19 mouse cellular contexts compared by ENCODE assay signal in genomic region chr5:74296096-74296495, GRCm38 (mm10).
DNase-seq lines count a peak whose midpoint lies in the region; ATAC-seq and TF ChIP-seq lines count a peak whose summit lies in the region.
"Had no signal": no experiment of that assay in that cellular context is flagged by ENCODE, and none has a peak within 500 bp of the region (broad histone marks: within the 10 kb centered on the region; RNA-seq: fewer than 3 reads in every experiment).

No protein-coding gene starts in this region.

- no peak overlapping the region for H3K9ac ChIP-seq in heart, embryonic 13.5 days
- no peak overlapping the region for H3K9ac ChIP-seq in kidney, postnatal 0 days (ENCODE audit: low read depth, low read length)
- H3K9ac ChIP-seq in embryonic facial prominence, embryonic 14.5 days (ENCODE audit: low read depth, low read length), result no peak overlapping the region
- H3K9ac ChIP-seq in lung, embryonic 16.5 days (ENCODE audit: low read length), result no peak overlapping the region
- H3K9ac ChIP-seq: forebrain, postnatal 0 days; liver, embryonic 14.5 days had no signal

- DNase-seq in heart, postnatal 36 days, result no peak
- peak; percentile 52 for DNase-seq in kidney, postnatal 0 days (ENCODE audit: low spot score)
- DNase-seq in kidney, adult 18-20 months, result no peak
- DNase-seq in embryonic facial prominence, embryonic 14.5 days (ENCODE audit: low spot score), result peak; percentile 53
- no peak for DNase-seq in left cerebral cortex, postnatal 10 days (ENCODE audit: extremely low spot score in 1 of 2, low spot score in 2 of 2)
- DNase-seq in left cerebral cortex, postnatal 36 days (ENCODE audit: low spot score in 2 of 2), result no peak
- DNase-seq: adrenal gland, adult 8-10 months; cerebellum, adult 11-12 months; cerebellum, postnatal 25 days; forebrain, postnatal 0 days; gastrocnemius, adult 2 months; kidney, postnatal 36 days; right cerebral cortex, adult 18-20 months; spleen, adult 18-20 months had no signal

- H3K36me3 ChIP-seq in heart, embryonic 13.5 days, result no peaks in the 10 kb centered on the region
- H3K36me3 ChIP-seq in kidney, postnatal 0 days (ENCODE audit: insufficient read depth, low read length), result no peaks in the 10 kb centered on the region
- H3K36me3 ChIP-seq in embryonic facial prominence, embryonic 14.5 days (ENCODE audit: control insufficient read depth, insufficient read depth, low read length), result no peaks in the 10 kb centered on the region
- H3K36me3 ChIP-seq in lung, embryonic 16.5 days (ENCODE audit: control insufficient read depth, insufficient read depth, low read length), result no peaks in the 10 kb centered on the region
- H3K36me3 ChIP-seq: hindbrain, embryonic 10.5 days had no signal

- peak overlapping the region; percentile 49 for H3K27ac ChIP-seq in heart, embryonic 13.5 days (replicated peaks)
- no peak overlapping the region for H3K27ac ChIP-seq in kidney, postnatal 0 days
- no peak overlapping the region for H3K27ac ChIP-seq in embryonic facial prominence, embryonic 14.5 days (replicated peaks; ENCODE audit: low read depth, low read length)
- H3K27ac ChIP-seq in lung, embryonic 16.5 days (ENCODE audit: low read length), result peak overlapping the region; percentile 89
- H3K27ac ChIP-seq: gastrocnemius, adult 2 months; hindbrain, embryonic 10.5 days; liver, embryonic 14.5 days had no signal

- WGBS in heart, embryonic 13.5 days, result 51% methylated on average over 5 of the region's 5 CpGs
- 37% methylated on average over 5 of the region's 5 CpGs for WGBS in kidney, postnatal 0 days
- 45% methylated on average over 5 of the region's 5 CpGs for WGBS in embryonic facial prominence, embryonic 14.5 days
- 52% methylated on average over 5 of the region's 5 CpGs for WGBS in lung, embryonic 16.5 days

- H3K4me2 ChIP-seq in heart, embryonic 13.5 days, result no peak overlapping the region
- H3K4me2 ChIP-seq in kidney, postnatal 0 days (ENCODE audit: low read length), result no peak overlapping the region
- no peak overlapping the region for H3K4me2 ChIP-seq in embryonic facial prominence, embryonic 14.5 days (ENCODE audit: low read depth, low read length)
- no peak overlapping the region for H3K4me2 ChIP-seq in lung, embryonic 16.5 days (ENCODE audit: low read depth, low read length)

- H3K4me3 ChIP-seq in heart, embryonic 13.5 days, result no peak overlapping the region
- no peak overlapping the region for H3K4me3 ChIP-seq in kidney, postnatal 0 days (replicated peaks; ENCODE audit: low read depth, low read length)
- H3K4me3 ChIP-seq in embryonic facial prominence, embryonic 14.5 days (ENCODE audit: low read depth, low read length), result no peak overlapping the region
- no peak overlapping the region for H3K4me3 ChIP-seq in lung, embryonic 16.5 days (ENCODE audit: low read length)
- H3K4me3 ChIP-seq: gastrocnemius, adult 2 months; hindbrain, embryonic 10.5 days; megakaryocyte, embryonic 14.5 days had no signal

- intact Hi-C loops in heart, postnatal 36 days (cut with DNase I), result no loop called here
- intact Hi-C loops in left cerebral cortex, postnatal 10 days (cut with DNase I), result no loop called here
- intact Hi-C loops in left cerebral cortex, postnatal 36 days (cut with DNase I), result no loop called here

- peaks cover 55% of the 10 kb centered on the region for H3K4me1 ChIP-seq in heart, embryonic 13.5 days
- no peaks in the 10 kb centered on the region for H3K4me1 ChIP-seq in kidney, postnatal 0 days (replicated peaks; ENCODE audit: insufficient read depth, low read length)
- H3K4me1 ChIP-seq in embryonic facial prominence, embryonic 14.5 days (ENCODE audit: control insufficient read depth, insufficient read depth, low read length), result peaks cover 19% of the 10 kb centered on the region
- peaks cover 50% of the 10 kb centered on the region for H3K4me1 ChIP-seq in lung, embryonic 16.5 days (replicated peaks; ENCODE audit: control insufficient read depth, insufficient read depth, low read length)

- ATAC-seq in heart, embryonic 13.5 days (ENCODE audit: extremely low read depth, insufficient number of reproducible peaks, low FRiP score, low TSS enrichment), result no peak
- no peak for ATAC-seq in kidney, postnatal 0 days (replicated peaks; ENCODE audit: low FRiP score, low read depth)
- peak; percentile 48; the same call in 1 of the 2 replicates for ATAC-seq in embryonic facial prominence, embryonic 14.5 days (ENCODE audit: low read depth)
- ATAC-seq in lung, embryonic 16.5 days (ENCODE audit: low read depth), result peak; percentile 80
- ATAC-seq: forebrain, postnatal 0 days had no signal

- no peaks in the 10 kb centered on the region for H3K9me3 ChIP-seq in heart, embryonic 13.5 days
- no peaks in the 10 kb centered on the region for H3K9me3 ChIP-seq in kidney, postnatal 0 days (replicated peaks; ENCODE audit: low read length)
- H3K9me3 ChIP-seq in embryonic facial prominence, embryonic 14.5 days (ENCODE audit: control insufficient read depth, low read length), result no peaks in the 10 kb centered on the region
- H3K9me3 ChIP-seq in lung, embryonic 16.5 days (ENCODE audit: control insufficient read depth, low read length), result no peaks in the 10 kb centered on the region
- H3K9me3 ChIP-seq: hindbrain, embryonic 10.5 days; megakaryocyte, embryonic 14.5 days had no signal

- no peaks in the 10 kb centered on the region for H3K27me3 ChIP-seq in heart, embryonic 13.5 days (replicated peaks)
- no peaks in the 10 kb centered on the region for H3K27me3 ChIP-seq in kidney, postnatal 0 days (ENCODE audit: insufficient read depth, low read length)
- no peaks in the 10 kb centered on the region for H3K27me3 ChIP-seq in embryonic facial prominence, embryonic 14.5 days (replicated peaks; ENCODE audit: control insufficient read depth, insufficient read depth, low read length)
- no peaks in the 10 kb centered on the region for H3K27me3 ChIP-seq in lung, embryonic 16.5 days (ENCODE audit: control insufficient read depth, insufficient read depth, low read depth, low read length)

- TF ChIP-seq CTCF in kidney, postnatal 0 days (IDR thresholded peaks at IDR 0.05; ENCODE audit: low read depth), result no peak

Comparison
In these comparisons a context has a peak if more than half of its experiments do, and no peak if none do; other contexts are left out.
1. DNase-seq: peak in kidney, postnatal 0 days (single experiment) and embryonic facial prominence, embryonic 14.5 days (single experiment); none in heart, postnatal 36 days (0 of 2), kidney, adult 18-20 months (single experiment), left cerebral cortex, postnatal 10 days (0 of 2) and left cerebral cortex, postnatal 36 days (0 of 2).
2. ATAC-seq: peak in embryonic facial prominence, embryonic 14.5 days (single experiment) and lung, embryonic 16.5 days (single experiment); none in heart, embryonic 13.5 days (single experiment) and kidney, postnatal 0 days (single experiment).
3. H3K27ac ChIP-seq: peak in heart, embryonic 13.5 days (single experiment) and lung, embryonic 16.5 days (single experiment); none in kidney, postnatal 0 days (single experiment) and embryonic facial prominence, embryonic 14.5 days (single experiment).